Mouse (Mus musculus) embryonic facial prominence, embryonic 10.5 days (tissue): ENCODE data around the gene Rhox4f. TPM values are rescaled to one million over a fixed set of nuclear protein-coding genes. Genes with fewer than 3 reads are reported as not detected.
"Not testable (repeated sequence)": the region's sequence is repeated elsewhere in the genome, so short reads cannot be mapped to it uniquely, and the experiment has no call there.

ENCODE experiments used
- DNase-seq: peaks from one replicate; pipeline ENCODE4 v3.0.0-alpha.2; 2017; ENCODE audit warnings: low spot score
- H3K27ac ChIP-seq: fragments of 300-500 bp; sonication (generic); replicated peaks from 2 replicates; pipeline ENCODE4 v1.5.1; 2016; ENCODE audit warnings: mild to moderate bottlenecking
- H3K27me3 ChIP-seq: fragments of 300-500 bp; sonication (generic); replicated peaks from 2 replicates; pipeline ENCODE4 v1.6.1; 2016; ENCODE audit warnings: low read depth, mild to moderate bottlenecking; ENCODE audit not compliant: poor library complexity, severe bottlenecking
- H3K36me3 ChIP-seq: fragments of 300-500 bp; sonication (generic); replicated peaks from 2 replicates; pipeline ENCODE4 v1.6.1; 2016; ENCODE audit warnings: mild to moderate bottlenecking, moderate library complexity
- H3K4me1 ChIP-seq: fragments of 300-500 bp; sonication (generic); 2 replicates; pipeline ENCODE4 v1.6.1; 2016
- H3K4me3 ChIP-seq: fragments of 300-500 bp; sonication (generic); 2 replicates; pipeline ENCODE4 v1.5.1; 2016; ENCODE audit warnings: mild to moderate bottlenecking, moderate library complexity
- H3K9me3 ChIP-seq: fragments of 300-500 bp; sonication (generic); 2 replicates; pipeline ENCODE4 v1.6.1; 2016; ENCODE audit warnings: mild to moderate bottlenecking
- WGBS: fragments of 180-500 bp; shearing (Covaris S2); methylation state at CpG from one replicate; pipeline ENCODE4 v1.1.7; 2016; 5-methylcytosine and 5-hydroxymethylcytosine counted together
- polyA plus RNA-seq: library from polyadenylated mRNA; unstranded; fragments of >200 nt; fragmentation: Nextera tagmentation; extraction: Ambion mirVana; gene quantifications from 2 replicates; pipeline ENCODE4 v1.2.1, GENCODE M21; 2016

The Rhox4f gene
- polyA plus RNA-seq, result not detected in 2 replicates

GRCm38 (mm10) chrX:37607604-37608003 lies at the start of gene Rhox4f:
Gene Rhox4f, minus strand, starts transcription at chrX:37607704.
- H3K36me3 ChIP-seq, DNase-seq, H3K27me3 ChIP-seq, H3K27ac ChIP-seq, H3K4me1 ChIP-seq, H3K9me3 ChIP-seq, H3K4me3 ChIP-seq: not testable (repeated sequence)
- 94% methylated on average over 19 of the region's 19 CpGs for WGBS

DNA sequence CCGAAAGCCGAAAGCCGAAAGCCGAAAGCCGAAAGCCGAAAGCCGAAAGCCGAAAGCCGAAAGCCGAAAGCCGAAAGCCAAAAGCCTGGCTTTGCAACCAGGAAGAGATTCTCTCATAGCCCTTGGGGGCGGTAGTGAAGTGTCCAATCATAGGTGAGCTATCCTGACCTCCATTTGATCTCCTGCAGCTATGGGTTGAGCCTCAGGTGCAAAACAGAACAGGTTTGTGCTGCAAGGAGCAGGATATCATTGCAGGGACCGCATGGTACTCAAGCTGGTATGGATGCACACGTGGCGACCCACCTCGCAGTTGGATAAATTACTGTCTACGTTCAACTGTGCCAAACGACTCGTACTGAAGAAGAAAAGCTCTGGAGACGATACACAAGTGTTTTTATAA lies 43.7 kb upstream of the Rhox4f start, which contains the start of gene Rhox4g:
Gene Rhox4g, minus strand, starts transcription at position 101 of the 400 bp plus-strand sequence.
- DNase-seq, H3K27ac ChIP-seq, H3K4me1 ChIP-seq, H3K36me3 ChIP-seq, H3K4me3 ChIP-seq, H3K27me3 ChIP-seq, H3K9me3 ChIP-seq: not testable (repeated sequence)
- 95% methylated on average over 20 of the region's 20 CpGs for whole genome bisulfite sequencing

DNA sequence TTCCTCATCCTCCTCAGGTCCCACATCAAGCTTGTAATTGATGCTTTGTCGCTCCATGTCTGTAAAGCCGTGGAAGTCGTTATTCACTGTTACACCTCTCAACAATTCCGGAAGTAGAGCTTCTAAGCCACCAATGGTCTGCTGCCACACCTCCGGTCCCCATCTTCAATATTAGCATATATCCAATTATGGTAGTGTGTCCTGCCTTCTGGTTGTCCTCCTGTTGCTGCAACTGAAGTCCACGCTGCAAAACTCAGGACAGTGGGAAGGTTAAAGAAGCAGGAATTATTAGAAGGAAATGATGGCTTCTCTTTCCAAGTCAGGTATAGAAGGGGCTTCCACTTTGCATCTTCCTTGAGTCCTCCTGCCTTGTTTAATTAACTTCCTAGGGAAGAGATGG lies 35.9 kb upstream of the Rhox4f start, which contains the start of gene Rhox2g:
Gene Rhox2g, minus strand, starts transcription at position 101 of the 400 bp plus-strand sequence.
- H3K27ac ChIP-seq, H3K4me1 ChIP-seq, H3K9me3 ChIP-seq, DNase-seq, H3K4me3 ChIP-seq, H3K27me3 ChIP-seq, H3K36me3 ChIP-seq: not testable (repeated sequence)
- 89% methylated on average over 6 of the region's 6 CpGs for WGBS

- H3K4me3 ChIP-seq, H3K36me3 ChIP-seq, H3K27ac ChIP-seq, H3K4me1 ChIP-seq, H3K27me3 ChIP-seq, DNase-seq, H3K9me3 ChIP-seq: not testable (repeated sequence)
- WGBS, result 83% methylated on average over 2 of the region's 2 CpGs
Observed at GRCm38 (mm10) chrX:37628512-37628911, 21.0 kb upstream of the Rhox4f start, which contains the start of gene Rhox3g. Gene Rhox3g, minus strand, starts transcription at chrX:37628612.

DNA sequence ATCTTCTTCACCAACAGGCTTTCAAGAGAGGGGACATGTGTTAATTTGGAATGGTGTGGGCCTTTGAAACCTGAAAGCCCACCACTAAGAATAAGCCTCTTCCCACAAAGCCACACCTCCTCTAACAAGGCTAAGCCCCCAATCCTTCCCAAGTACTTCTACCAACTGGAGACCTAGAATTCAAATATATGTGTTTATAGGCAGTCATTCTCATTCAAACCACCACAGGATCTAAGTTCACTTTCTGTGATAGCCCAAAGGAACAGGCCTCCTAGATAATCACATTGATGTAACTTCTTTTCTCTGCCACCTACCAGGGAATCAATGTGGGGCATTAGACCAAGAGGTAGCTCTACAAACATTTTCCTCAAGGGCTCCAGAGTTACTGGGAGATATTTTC lies 26.8 kb downstream of the Rhox4f start, which contains the start of gene Rhox3f:
Gene Rhox3f, plus strand, starts transcription at position 301 of the 400 bp plus-strand sequence.
- H3K27me3 ChIP-seq, DNase-seq, H3K4me3 ChIP-seq, H3K9me3 ChIP-seq, H3K4me1 ChIP-seq, H3K36me3 ChIP-seq, H3K27ac ChIP-seq: not testable (repeated sequence)

- peak; percentile 9 for DNase-seq
- not testable (repeated sequence) for H3K9me3 ChIP-seq
- WGBS, result 43% methylated on average over 2 of the region's 2 CpGs
Observed at GRCm38 (mm10) chrX:37572638-37573037, 34.9 kb downstream of the Rhox4f start.

DNA sequence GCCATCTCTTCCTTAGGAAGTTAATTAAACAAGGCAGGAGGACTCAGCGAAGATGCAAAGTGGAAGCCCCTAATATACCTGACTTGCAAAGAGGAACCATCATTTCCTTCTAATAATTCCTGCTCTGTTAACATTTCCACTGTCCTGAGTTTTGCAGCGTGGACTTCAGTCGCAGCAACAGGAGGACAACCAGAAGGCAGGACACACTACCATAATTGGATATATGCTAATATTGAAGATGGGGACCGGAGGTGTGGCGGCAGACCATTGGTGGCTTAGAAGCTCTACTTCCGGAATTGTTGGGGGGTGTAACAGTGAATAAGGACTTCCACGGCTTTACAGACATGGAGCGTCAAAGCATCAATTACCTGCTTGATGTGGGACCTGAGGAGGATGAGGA lies 36.4 kb downstream of the Rhox4f start, which contains the start of gene Rhox2f:
Gene Rhox2f, plus strand, starts transcription at position 301 of the 400 bp plus-strand sequence.
- 95% methylated on average over 8 of the region's 8 CpGs for WGBS
- not testable (repeated sequence) for H3K27me3 ChIP-seq, H3K9me3 ChIP-seq, H3K4me3 ChIP-seq, DNase-seq, H3K36me3 ChIP-seq, H3K4me1 ChIP-seq, H3K27ac ChIP-seq

More at GRCm38 (mm10) chrX:37572638-37573037, 34.9 kb downstream of the Rhox4f start:
- not testable (repeated sequence) for H3K27me3 ChIP-seq, H3K27ac ChIP-seq, H3K4me1 ChIP-seq, H3K36me3 ChIP-seq, H3K4me3 ChIP-seq

DNA sequence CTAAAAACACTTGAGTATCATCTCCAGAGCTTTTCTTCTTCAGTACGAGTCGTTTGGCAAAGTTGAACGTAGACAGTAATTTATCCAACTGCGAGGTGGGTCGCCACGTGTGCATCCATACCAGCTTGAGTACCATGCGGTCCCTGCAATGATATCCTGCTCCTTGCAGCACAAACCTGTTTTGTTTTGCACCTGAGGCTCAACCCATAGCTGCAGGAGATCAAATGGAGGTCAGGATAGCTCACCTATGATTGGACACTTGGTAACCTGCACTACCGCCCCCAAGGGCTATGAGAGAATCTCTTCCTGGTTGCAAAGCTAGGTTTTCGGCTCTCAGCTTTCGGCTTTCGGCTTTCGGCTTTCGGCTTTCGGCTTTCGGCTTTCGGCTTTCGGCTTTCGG lies 50.4 kb downstream of the Rhox4f start, which contains the start of gene Rhox4e:
Gene Rhox4e, plus strand, starts transcription at position 301 of the 400 bp plus-strand sequence.
- WGBS, result 96% methylated on average over 11 of the region's 18 CpGs

More for the DNA sequence above, 50.4 kb downstream of the Rhox4f start, which contains the start of gene Rhox4e:
- H3K4me1 ChIP-seq, DNase-seq, H3K4me3 ChIP-seq, H3K27me3 ChIP-seq, H3K27ac ChIP-seq, H3K36me3 ChIP-seq, H3K9me3 ChIP-seq: not testable (repeated sequence)

Other genes starting within 250 kb of the Rhox4f start
- gene Rhox3a2, start 227.7 kb downstream of the Rhox4f start, polyA plus RNA-seq, result not detected in 2 replicates
- gene Rhox4a2, start 216.9 kb downstream of the Rhox4f start, polyA plus RNA-seq, result 1.9 and 2.0 TPM in 2 replicates
- gene Rhox2b, start 195.6 kb downstream of the Rhox4f start, polyA plus RNA-seq, result not detected in 2 replicates
- 0.64 and 0.68 TPM in 2 replicates for gene Rhox4b, start 175.2 kb downstream of the Rhox4f start, polyA plus RNA-seq
- gene Rhox2c, start 154.0 kb downstream of the Rhox4f start, polyA plus RNA-seq, result 0.48 TPM in 1 of 2 replicates, not detected in the other
- not detected in 2 replicates for gene Rhox3c, start 149.1 kb downstream of the Rhox4f start, polyA plus RNA-seq
- gene Rhox4c, start 127.4 kb downstream of the Rhox4f start, polyA plus RNA-seq, result not detected in 2 replicates
- not detected in 2 replicates for gene Rhox2d, start 114.3 kb downstream of the Rhox4f start, polyA plus RNA-seq
- gene Rhox4d, start 93.3 kb downstream of the Rhox4f start, polyA plus RNA-seq, result not detected in 2 replicates
- gene Rhox2e, start 77.3 kb downstream of the Rhox4f start, polyA plus RNA-seq, result 0.27 and 0.52 TPM in 2 replicates
- gene Rhox3e, start 65.7 kb downstream of the Rhox4f start, polyA plus RNA-seq, result not detected in 2 replicates
- 0.35 TPM in 1 of 2 replicates, not detected in the other for gene Rhox4e, start 50.3 kb downstream of the Rhox4f start, polyA plus RNA-seq
- not detected in 2 replicates for gene Rhox2f, start 36.3 kb downstream of the Rhox4f start, polyA plus RNA-seq
- gene Rhox3f, start 26.7 kb downstream of the Rhox4f start, polyA plus RNA-seq, result not detected in 2 replicates
- not detected in 2 replicates for gene Rhox3g, start 20.9 kb upstream of the Rhox4f start, polyA plus RNA-seq
- not detected in 2 replicates for gene Rhox2g, start 35.8 kb upstream of the Rhox4f start, polyA plus RNA-seq
- not detected in 2 replicates for gene Rhox4g, start 43.6 kb upstream of the Rhox4f start, polyA plus RNA-seq
- gene Rhox3h, start 61.1 kb upstream of the Rhox4f start, polyA plus RNA-seq, result not detected in 2 replicates
- not detected in 2 replicates for gene Rhox2h, start 65.6 kb upstream of the Rhox4f start, polyA plus RNA-seq
- gene Rhox5, start 197.1 kb upstream of the Rhox4f start, polyA plus RNA-seq, result 1.8 and 1.9 TPM in 2 replicates
- not detected in 2 replicates for gene Rhox6, start 219.2 kb upstream of the Rhox4f start, polyA plus RNA-seq
- gene Rhox7a, start 224.0 kb upstream of the Rhox4f start, polyA plus RNA-seq, result not detected in 2 replicates